Mouse (Mus musculus) myocyte (in vitro differentiated cells): ENCODE data around the gene Rest. TPM values are rescaled to one million over a fixed set of nuclear protein-coding genes. Genes with fewer than 3 reads are reported as not detected.
A peak's percentile ranks its signal among the peaks of the same experiment; 100 is the strongest.

Source experiments
- H3K27me3 ChIP-seq: one replicate; pipeline ENCODE4 v1.6.1; 2011; ENCODE audit not compliant: control insufficient read depth, insufficient read depth, insufficient read length
- H3K36me3 ChIP-seq: one replicate; pipeline ENCODE4 v1.6.1; 2011; ENCODE audit not compliant: control insufficient read depth, insufficient read depth
- H3K4me2 ChIP-seq: one replicate; pipeline ENCODE4 v1.6.1; 2011; ENCODE audit warnings: low read depth, control low read depth
- H3K4me3 ChIP-seq: one replicate; pipeline ENCODE4 v1.5.1; 2011; ENCODE audit warnings: mild to moderate bottlenecking, control low read depth, moderate library complexity
- H3K79me2 ChIP-seq: one replicate; pipeline ENCODE4 v1.6.1; 2011; ENCODE audit not compliant: control insufficient read depth, insufficient read depth
- H3ac ChIP-seq: one replicate; pipeline ENCODE4 v1.6.1; 2011; ENCODE audit not compliant: control insufficient read depth, insufficient read length
- CEBPB ChIP-seq: IDR thresholded peaks from 2 replicates; pipeline ENCODE4 v1.6.1; 2011; ENCODE audit warnings: mild to moderate bottlenecking, moderate library complexity; ENCODE audit not compliant: poor library complexity, insufficient read depth, severe bottlenecking
- E2F4 ChIP-seq: IDR thresholded peaks from one replicate; pipeline ENCODE4 v1.6.1; 2011; ENCODE audit warnings: mild to moderate bottlenecking, control low read depth, moderate library complexity; ENCODE audit not compliant: insufficient read depth
- MAX ChIP-seq: IDR thresholded peaks from one replicate; pipeline ENCODE4 v1.6.1; 2011; ENCODE audit warnings: low read depth, mild to moderate bottlenecking, control low read depth
- MYOD1 ChIP-seq, 3 experiments: IDR thresholded peaks; one replicate each; pipeline ENCODE4 v1.6.1; 2011; ENCODE audit warnings: control low read depth in 2 of 3, low read depth in 2 of 3, mild to moderate bottlenecking in 2 of 3, moderate library complexity in 1 of 3; ENCODE audit not compliant: insufficient read length in 2 of 3, control insufficient read depth in 1 of 3
- MYOG ChIP-seq, 3 experiments: IDR thresholded peaks; one replicate each; pipeline ENCODE4 v1.6.1; 2011; ENCODE audit warnings: control low read depth in 2 of 3, low read depth in 2 of 3, mild to moderate bottlenecking in 2 of 3; ENCODE audit not compliant: insufficient read length in 2 of 3, control insufficient read depth in 1 of 3, insufficient read depth in 1 of 3
- POLR2A ChIP-seq: IDR thresholded peaks from one replicate; pipeline ENCODE4 v1.6.1; 2011; ENCODE audit warnings: low read depth, mild to moderate bottlenecking, control low read depth, moderate library complexity; ENCODE audit not compliant: insufficient read length
- POLR2AphosphoS2 ChIP-seq: IDR thresholded peaks from one replicate; pipeline ENCODE4 v1.6.1; 2011; ENCODE audit warnings: low read depth, control low read depth; ENCODE audit not compliant: insufficient read length
- REST ChIP-seq: IDR thresholded peaks from one replicate; pipeline ENCODE4 v1.6.1; 2011; ENCODE audit warnings: mild to moderate bottlenecking, control low read depth, moderate library complexity; ENCODE audit not compliant: insufficient read depth, insufficient read length
- SRF ChIP-seq: IDR thresholded peaks from one replicate; pipeline ENCODE4 v1.6.1; 2011; ENCODE audit warnings: low read depth; ENCODE audit not compliant: control insufficient read depth, insufficient read length
- TCF12 ChIP-seq: IDR thresholded peaks from one replicate; pipeline ENCODE4 v1.6.1; 2011; ENCODE audit warnings: mild to moderate bottlenecking, control low read depth; ENCODE audit not compliant: poor library complexity, insufficient read depth, severe bottlenecking
- TCF3 ChIP-seq: IDR thresholded peaks from one replicate; pipeline ENCODE4 v1.6.1; 2011; ENCODE audit warnings: low read depth, control low read depth; ENCODE audit not compliant: insufficient read length
- USF1 ChIP-seq: IDR thresholded peaks from one replicate; pipeline ENCODE4 v1.6.1; 2011; ENCODE audit warnings: low read depth, mild to moderate bottlenecking, control low read depth, moderate library complexity
- polyA plus RNA-seq: library from polyadenylated mRNA; unstranded; fragments of >200 nt; fragmentation: generic; extraction: Trizol; gene quantifications from one replicate; pipeline ENCODE4 v1.2.1, GENCODE M21; 2012; ENCODE audit warnings: missing spikeins

The Rest gene
- polyA plus RNA-seq, result 7.2 TPM

GRCm38 (mm10) chr5:77265081-77265670, at the start of gene Rest:
Gene Rest, plus strand, starts transcription at chr5:77265491.
- TF ChIP-seq TCF3 (no peak), POLR2A (peak; percentile 66), MYOD1 (IDR thresholded peaks at IDR 0.05; ENCODE audit: control insufficient read depth in 1 of 3, insufficient read length in 2 of 3, low read depth in 2 of 3) (peak in 1 of 3 experiments; percentile 27), POLR2AphosphoS2 (peak; percentile 44)
- H3ac ChIP-seq, result peak within 1 kb of the TSS; percentile 92

GRCm38 (mm10) chr5:77217211-77217610, 48.1 kb upstream of the Rest start:
- Histone ChIP-seq H3K4me2 (peak overlapping the region; percentile 23), H3K4me3 (no peak overlapping the region), H3K79me2 (no peaks in the 10 kb centered on the region), H3K27me3 (peaks cover 13% of the 10 kb centered on the region), H3ac (no peak overlapping the region), H3K36me3 (no peaks in the 10 kb centered on the region)
- TF ChIP-seq TCF3 (no peak), MAX (no peak), SRF (no peak), MYOG (IDR thresholded peaks at IDR 0.05; ENCODE audit: control insufficient read depth in 1 of 3, insufficient read depth in 1 of 3, insufficient read length in 2 of 3, low read depth in 2 of 3) (no peak), CEBPB (no peak), E2F4 (no peak), POLR2AphosphoS2 (no peak), POLR2A (no peak), REST (no peak), TCF12 (no peak), MYOD1 (IDR thresholded peaks at IDR 0.05; ENCODE audit: control insufficient read depth in 1 of 3, insufficient read length in 2 of 3, low read depth in 2 of 3) (no peak), USF1 (no peak)

More at GRCm38 (mm10) chr5:77265081-77265670, at the start of gene Rest:
- Histone ChIP-seq H3K4me3 (peak within 1 kb of the TSS; percentile 44), H3K36me3 (peaks cover 7% of the 10 kb centered on the region), H3K79me2 (peaks cover 34% of the 10 kb centered on the region), H3K4me2 (peak within 1 kb of the TSS; percentile 78), H3K27me3 (no peaks in the 10 kb centered on the region)

GRCm38 (mm10) chr5:77217724-77218123, 47.6 kb upstream of the Rest start:
- Histone ChIP-seq H3K27me3 (peaks cover 13% of the 10 kb centered on the region), H3K36me3 (no peaks in the 10 kb centered on the region), H3K4me2 (peak overlapping the region; percentile 23), H3K79me2 (no peaks in the 10 kb centered on the region), H3K4me3 (no peak overlapping the region), H3ac (no peak overlapping the region)
- TF ChIP-seq POLR2A (no peak), MYOG (IDR thresholded peaks at IDR 0.05; ENCODE audit: control insufficient read depth in 1 of 3, insufficient read depth in 1 of 3, insufficient read length in 2 of 3, low read depth in 2 of 3) (no peak), E2F4 (no peak), USF1 (no peak), REST (no peak), MYOD1 (IDR thresholded peaks at IDR 0.05; ENCODE audit: control insufficient read depth in 1 of 3, insufficient read length in 2 of 3, low read depth in 2 of 3) (no peak), TCF12 (no peak), MAX (no peak), TCF3 (no peak)

GRCm38 (mm10) chr5:77223043-77223975, 42.0 kb upstream of the Rest start:
- no peak overlapping the region for H3ac ChIP-seq
- no peak overlapping the region for H3K4me2 ChIP-seq
- TF ChIP-seq MYOG (IDR thresholded peaks at IDR 0.05; ENCODE audit: control insufficient read depth in 1 of 3, insufficient read depth in 1 of 3, insufficient read length in 2 of 3, low read depth in 2 of 3), result no peak
- TF ChIP-seq MAX, result no peak
- TF ChIP-seq TCF12, result no peak
- no peak for TF ChIP-seq CEBPB
- TF ChIP-seq POLR2AphosphoS2, result no peak
- no peak for TF ChIP-seq E2F4
- TF ChIP-seq MYOD1 (IDR thresholded peaks at IDR 0.05; ENCODE audit: control insufficient read depth in 1 of 3, insufficient read length in 2 of 3, low read depth in 2 of 3), result no peak
- TF ChIP-seq REST, result no peak
- TF ChIP-seq TCF3, result no peak
- no peak for TF ChIP-seq SRF
- TF ChIP-seq USF1, result no peak
- TF ChIP-seq POLR2A, result no peak
- H3K36me3 ChIP-seq, result no peaks in the 10 kb centered on the region
- H3K79me2 ChIP-seq, result no peaks in the 10 kb centered on the region
- peaks cover 13% of the 10 kb centered on the region for H3K27me3 ChIP-seq
- no peak overlapping the region for H3K4me3 ChIP-seq
